Mouse (Mus musculus) lung, adult 2 months (tissue): ENCODE measurements around the gene Slc29a4. TPM values are rescaled to one million over a fixed set of nuclear protein-coding genes. Genes with fewer than 3 reads are reported as not detected.

Experiments used
- DNase-seq: peaks from one replicate; pipeline ENCODE4 v3.0.0; 2022
- H3K4me1 ChIP-seq: fragments of 200-500 bp; 2 replicates; pipeline ENCODE4 v1.6.1; 2011; ENCODE audit warnings: low read length; ENCODE audit not compliant: control insufficient read depth, insufficient read depth
- H3K4me3 ChIP-seq: fragments of 200-500 bp; replicated peaks from 2 replicates; pipeline ENCODE3; 2011; ENCODE audit warnings: low read depth, mild to moderate bottlenecking, control low read depth, low read length; ENCODE audit errors: extremely low read depth
- CTCF ChIP-seq: fragments of 200-500 bp; IDR thresholded peaks from 2 replicates; pipeline ENCODE4 v1.5.1; 2011; ENCODE audit warnings: mild to moderate bottlenecking, low read length, control low read depth; ENCODE audit not compliant: insufficient read depth
- POLR2A ChIP-seq: fragments of 200-500 bp; IDR thresholded peaks from 2 replicates; pipeline ENCODE4 v1.6.1; 2011; ENCODE audit warnings: low read depth, mild to moderate bottlenecking, control low read depth, low read length, borderline replicate concordance; ENCODE audit errors: extremely low read depth
- WGBS: fragments of 180-500 bp; shearing (Covaris S2); methylation state at CpG from one replicate; pipeline ENCODE4 v1.1.7; 2018; 5-methylcytosine and 5-hydroxymethylcytosine counted together
- polyA plus RNA-seq: library from polyadenylated mRNA; depleted of rRNA; stranded (reverse); fragments of >200 nt; gene quantifications from 2 replicates; pipeline ENCODE4 v1.2.3, GENCODE M21; 2012; rRNA removed

Slc29a4 gene
- polyA plus RNA-seq, 1 experiment: 2.7 TPM

GRCm38 (mm10) chr5:142771964-142772363, 79.7 kb downstream of the Slc29a4 start:
- Histone ChIP-seq H3K4me1 (no peaks in the 10 kb centered on the region), H3K4me3 (no peak overlapping the region)
- TF ChIP-seq CTCF (no peak), POLR2A (no peak)
- 83% methylated on average over 15 of the region's 15 CpGs for WGBS
- DNase-seq: no peak

Other genes with a start within 250 kb of the Slc29a4 start
- 50.6 and 66.2 TPM in 2 replicates for gene Ap5z1, start 228.6 kb upstream of the Slc29a4 start, polyA plus RNA-seq
- gene Papolb, start 162.4 kb upstream of the Slc29a4 start, polyA plus RNA-seq: 0.10 and 0.14 TPM in 2 replicates
- 36.0 and 40.6 TPM in 2 replicates for gene Radil, start 141.4 kb upstream of the Slc29a4 start, polyA plus RNA-seq
- gene Mmd2, start 83.7 kb upstream of the Slc29a4 start, polyA plus RNA-seq: 0.03 and 0.14 TPM in 2 replicates
- 33.1 and 38.4 TPM in 2 replicates for gene Wipi2, start 64.8 kb upstream of the Slc29a4 start, polyA plus RNA-seq
- 60.1 and 87.1 TPM in 2 replicates for gene Tnrc18, start 125.2 kb downstream of the Slc29a4 start, polyA plus RNA-seq
- 21.3 and 22.5 TPM in 2 replicates for gene Fbxl18, start 202.9 kb downstream of the Slc29a4 start, polyA plus RNA-seq
- gene Actb, start 214.2 kb downstream of the Slc29a4 start, polyA plus RNA-seq: 5,708 and 6,451 TPM in 2 replicates